Mouse (Mus musculus): ENCODE data around the gene Orm2.

The Orm2 gene

GRCm38 (mm10) chr4:63375367-63375766 is 13.1 kb downstream of the Orm2 start:
- DNase-seq (ENCODE audit: extremely low spot score, low read depth, low spot score): no peak

- no peak for DNase-seq (ENCODE audit: extremely low spot score, low read depth, low spot score)
These were observed 15.2 kb downstream of the Orm2 start for GRCm38 (mm10) chr4:63377483-63377882.

DNA sequence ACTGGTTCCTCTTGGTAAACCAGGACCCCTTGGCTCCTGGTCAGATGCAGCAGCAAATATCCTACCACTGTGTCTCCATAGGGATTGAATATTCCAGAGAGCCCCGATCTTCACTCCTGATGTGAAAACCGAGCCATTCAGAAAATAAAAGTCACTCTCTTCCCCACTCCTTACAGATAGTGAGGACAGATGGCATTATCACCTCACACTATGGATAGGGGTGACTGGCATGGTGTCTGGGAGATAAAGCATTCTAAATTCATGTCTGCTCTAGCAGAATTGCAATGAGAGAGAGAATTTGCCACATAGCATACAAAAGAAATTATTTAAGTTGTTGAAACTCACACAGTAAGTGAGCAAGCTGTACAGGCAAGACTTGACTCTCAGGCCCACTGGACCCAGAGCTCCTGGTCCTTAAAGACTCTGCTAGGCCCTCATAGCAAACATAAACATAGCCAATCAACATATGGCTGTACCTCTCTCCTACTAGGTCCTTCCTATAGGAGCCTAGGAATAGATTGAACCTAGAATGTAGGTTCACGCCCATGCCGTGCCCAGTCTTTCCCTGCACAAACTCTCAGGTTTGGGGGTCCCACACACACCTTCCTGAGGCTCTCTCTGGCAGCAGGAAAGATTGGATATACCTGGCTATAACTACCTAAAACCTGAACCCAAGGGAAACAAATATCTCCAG is 20.6 kb downstream of the Orm2 start:
- no peak for DNase-seq (ENCODE audit: extremely low spot score, low read depth, low spot score)

DNA sequence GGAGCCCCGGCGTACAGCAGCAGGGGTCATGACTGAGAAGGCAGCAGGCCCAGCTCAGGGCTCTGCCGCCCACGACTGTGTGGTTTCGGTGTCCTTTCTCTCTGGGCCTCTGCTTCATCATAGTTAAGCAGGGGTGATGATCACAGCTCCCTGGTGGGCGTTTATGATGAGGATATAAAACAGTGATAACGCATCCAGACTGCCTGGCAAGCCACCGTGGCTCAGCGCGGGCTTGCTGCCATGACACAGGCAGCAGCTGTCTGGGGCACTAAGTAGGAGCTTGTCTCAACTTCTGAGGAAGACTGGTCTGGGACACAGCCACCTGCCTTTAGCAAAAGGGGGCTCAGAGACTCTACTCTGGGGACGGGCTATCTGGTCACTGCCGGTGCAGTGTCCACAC is 21.2 kb downstream of the Orm2 start:
- no peak for DNase-seq (ENCODE audit: extremely low spot score, low read depth, low spot score)

GRCm38 (mm10) chr4:63384262-63384661 is 22.0 kb downstream of the Orm2 start:
- DNase-seq (ENCODE audit: extremely low spot score, low read depth, low spot score): no peak

DNA sequence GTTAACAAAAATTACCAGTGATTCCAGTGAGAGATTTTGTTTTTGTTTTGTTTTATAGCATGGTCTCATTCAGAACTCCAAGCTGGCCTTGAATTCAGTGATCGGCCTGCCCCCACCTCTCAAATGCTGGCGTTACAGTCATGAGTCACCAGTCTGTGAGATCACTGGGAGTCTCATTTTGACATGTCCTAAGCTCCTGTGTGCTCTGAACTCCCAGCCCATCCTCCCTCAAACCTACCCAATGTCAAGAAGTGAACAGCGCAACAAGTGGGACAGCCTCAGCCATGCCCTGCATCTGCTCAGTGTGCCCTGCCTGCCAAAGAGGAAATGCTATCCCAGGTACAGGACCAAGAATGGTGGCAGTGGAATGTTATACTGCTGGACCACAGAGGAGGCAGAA is 23.0 kb downstream of the Orm2 start:
- DNase-seq (ENCODE audit: extremely low spot score, low read depth, low spot score): no peak

- DNase-seq (ENCODE audit: extremely low spot score, low read depth, low spot score): no peak
These were observed 23.5 kb downstream of the Orm2 start for GRCm38 (mm10) chr4:63385784-63386183.

DNA sequence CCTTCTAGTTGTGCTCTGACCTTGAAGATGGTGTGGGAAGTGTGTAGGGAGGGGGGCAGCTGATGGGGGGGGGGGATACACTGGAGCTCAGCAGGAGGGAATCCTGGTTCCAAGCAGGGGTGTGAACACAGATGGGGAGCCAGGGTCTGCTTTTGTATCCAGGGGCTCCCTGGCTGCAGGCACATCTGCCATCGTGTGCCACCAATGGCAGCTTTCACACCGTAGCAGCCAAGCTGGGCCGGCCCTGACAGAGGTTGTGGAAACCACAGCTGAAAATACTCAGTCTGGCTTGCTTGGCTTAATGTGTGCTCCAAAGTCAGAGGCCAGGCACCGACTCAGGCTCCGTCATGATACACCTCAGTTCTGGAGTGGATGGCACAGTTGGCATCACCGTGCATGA is 25.8 kb downstream of the Orm2 start:
- DNase-seq (ENCODE audit: extremely low spot score, low read depth, low spot score): no peak

DNA sequence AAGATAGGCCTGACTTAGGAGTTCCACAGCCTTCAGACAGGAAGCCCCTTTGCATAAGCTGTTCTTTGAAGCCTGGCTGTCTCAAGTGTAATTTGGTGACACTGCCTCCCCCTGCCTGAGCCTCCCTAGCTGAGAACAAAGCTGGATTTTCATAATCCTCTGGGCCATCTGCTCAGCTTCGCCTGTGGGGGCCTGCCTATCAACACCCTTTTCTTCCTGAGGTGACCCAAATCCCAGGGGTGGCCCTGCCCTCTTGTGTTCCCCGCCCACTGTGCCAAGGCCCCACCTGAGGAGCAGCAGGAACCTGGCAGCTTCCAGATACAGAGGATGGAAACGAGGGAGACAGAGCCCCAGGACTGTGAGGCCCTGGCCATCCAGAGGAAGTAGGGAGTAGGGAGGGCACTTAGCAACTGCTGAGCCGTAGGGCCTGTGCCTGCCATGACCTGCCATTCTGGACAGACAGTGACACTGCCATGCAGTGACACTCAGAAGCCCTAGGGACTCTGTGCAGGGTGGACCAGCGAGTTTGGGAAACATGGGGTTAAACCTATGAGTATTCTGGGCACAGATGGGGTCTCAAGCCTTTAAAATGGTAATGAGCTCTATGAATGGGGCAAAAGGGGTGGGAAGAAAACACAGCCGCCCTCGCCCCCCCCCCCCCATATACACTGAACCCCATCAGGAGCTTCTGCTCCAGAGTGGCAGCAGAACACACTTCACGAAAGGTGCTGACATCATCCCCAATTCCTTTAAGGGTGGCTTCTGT is 27.1 kb downstream of the Orm2 start:
- no peak for DNase-seq (ENCODE audit: extremely low spot score, low read depth, low spot score)

GRCm38 (mm10) chr4:63389887-63390528 is 27.8 kb downstream of the Orm2 start:
- no peak for DNase-seq (ENCODE audit: extremely low spot score, low read depth, low spot score)

GRCm38 (mm10) chr4:63391322-63391721 is 29.1 kb downstream of the Orm2 start:
- DNase-seq (ENCODE audit: extremely low spot score, low read depth, low spot score): no peak

DNA sequence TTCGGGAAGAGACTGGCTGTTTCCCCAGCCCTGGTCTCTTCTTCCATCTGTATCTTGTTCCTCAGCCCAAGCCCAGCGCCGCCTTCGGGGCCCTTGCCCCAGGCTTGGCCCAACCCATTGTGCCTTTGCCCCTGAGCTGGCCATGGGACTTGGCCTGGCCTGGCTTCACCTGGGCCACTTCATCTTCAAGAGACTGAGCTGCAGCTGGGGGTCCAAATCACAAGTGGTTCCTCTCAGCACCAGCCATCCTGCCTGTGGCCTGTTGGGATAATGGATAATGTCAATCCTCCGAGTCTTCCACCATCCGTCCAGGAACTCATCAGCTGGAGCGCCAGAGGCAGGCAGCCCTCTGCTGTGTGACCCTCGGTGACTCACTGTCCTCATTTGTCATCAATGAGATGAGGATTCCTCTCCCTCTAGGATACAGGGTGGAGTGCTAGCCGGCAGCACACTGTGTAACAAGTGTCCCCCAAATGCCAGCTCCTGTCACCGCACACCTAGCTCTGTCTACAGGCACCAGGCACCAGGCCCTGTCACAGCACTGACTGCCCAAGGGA is 35.8 kb downstream of the Orm2 start:
- DNase-seq (ENCODE audit: extremely low spot score, low read depth, low spot score): no peak

GRCm38 (mm10) chr4:63398854-63399609 is 36.8 kb downstream of the Orm2 start:
- DNase-seq (ENCODE audit: extremely low spot score, low read depth, low spot score): no peak

DNA sequence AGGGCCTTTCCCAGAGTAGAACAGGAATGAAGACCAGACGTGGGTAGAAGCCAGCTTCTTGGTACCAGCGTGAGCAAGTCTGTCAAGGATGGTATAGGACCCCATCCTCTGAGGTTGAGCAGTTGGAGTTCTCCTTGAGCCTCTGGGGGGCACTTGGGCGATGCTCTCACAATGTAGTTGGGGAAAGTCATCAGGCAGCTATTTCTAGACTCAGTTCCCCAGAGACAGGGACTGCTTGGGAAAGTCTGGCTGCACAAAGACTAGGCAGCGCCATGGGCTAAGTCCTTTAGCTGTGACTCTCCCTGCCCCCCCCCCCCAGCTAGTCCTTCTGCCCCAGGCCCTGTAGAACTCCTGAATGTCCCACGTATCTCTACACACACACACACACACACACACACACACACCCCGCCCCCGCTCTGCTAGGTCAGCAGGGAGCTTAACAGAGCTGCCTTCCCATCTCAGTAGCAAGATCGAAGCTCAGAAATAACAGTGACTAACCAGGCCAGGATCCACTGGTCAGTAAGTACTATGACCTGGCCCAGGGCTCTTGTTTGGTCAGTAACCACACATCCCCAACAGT is 37.5 kb downstream of the Orm2 start:
- DNase-seq (ENCODE audit: extremely low spot score, low read depth, low spot score): no peak

GRCm38 (mm10) chr4:63400541-63401306 is 38.5 kb downstream of the Orm2 start:
- DNase-seq (ENCODE audit: extremely low spot score, low read depth, low spot score): no peak

- no peak for DNase-seq (ENCODE audit: extremely low spot score, low read depth, low spot score)
These were observed 39.4 kb downstream of the Orm2 start for GRCm38 (mm10) chr4:63401620-63402019.

DNA sequence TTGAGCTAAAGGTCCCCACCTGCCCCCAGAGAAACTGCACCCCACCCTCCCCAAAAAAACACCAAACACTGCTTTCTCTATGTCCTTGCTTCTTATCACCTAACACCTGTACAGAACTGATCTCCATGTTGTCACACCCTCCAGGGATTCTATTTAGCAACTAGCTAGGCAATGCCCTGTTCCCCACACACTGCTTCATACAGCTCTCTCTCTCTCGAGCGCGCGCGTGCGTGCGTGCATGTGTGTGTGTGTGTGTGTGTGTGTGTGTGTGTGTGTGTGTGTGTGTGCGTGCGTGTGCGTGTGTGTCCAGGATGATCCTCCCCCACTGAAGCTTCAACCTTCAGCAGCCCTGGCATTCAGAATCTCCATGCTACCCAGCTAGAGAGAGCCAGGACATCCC is 39.8 kb downstream of the Orm2 start:
- DNase-seq (ENCODE audit: extremely low spot score, low read depth, low spot score): no peak

GRCm38 (mm10) chr4:63402558-63402957 is 40.3 kb downstream of the Orm2 start:
- no peak for DNase-seq (ENCODE audit: extremely low spot score, low read depth, low spot score)

- no peak for DNase-seq (ENCODE audit: extremely low spot score, low read depth, low spot score)
These were observed 41.1 kb downstream of the Orm2 start, which contains the start of gene Akna for GRCm38 (mm10) chr4:63403040-63403959. TSS of gene Akna (minus strand) at chr4:63403354.

Data from hindlimb bud, embryonic 11.5 days (tissue).